Mouse (Mus musculus) intestine, embryonic 14.5 days (tissue): ENCODE results near the gene Eif5a. TPM values are rescaled to one million over a fixed set of nuclear protein-coding genes. Genes with fewer than 3 reads are reported as not detected.
A peak's percentile ranks its signal among the peaks of the same experiment; 100 is the strongest.

Experiments
- ATAC-seq: fragments of 200-750 bp; cut with Nextera tagmentation; replicated peaks from 2 replicates; pipeline ENCODE4 v1.8.0; 2017; ENCODE audit warnings: low read depth, moderate number of reproducible peaks, moderate TSS enrichment, moderate library complexity; ENCODE audit not compliant: low FRiP score, low TSS enrichment
- DNase-seq: peaks from one replicate; pipeline ENCODE4 v3.0.0-alpha.2; 2018; ENCODE audit warnings: low spot score
- H3K27ac ChIP-seq: fragments of 300-500 bp; sonication (generic); 2 replicates; pipeline ENCODE4 v1.5.1; 2014; ENCODE audit warnings: low read depth, mild to moderate bottlenecking, control low read depth
- H3K27me3 ChIP-seq: fragments of 300-500 bp; sonication (generic); replicated peaks from 2 replicates; pipeline ENCODE4 v1.6.1; 2014; ENCODE audit warnings: low read length, control low read depth; ENCODE audit not compliant: control insufficient read depth, insufficient read depth
- H3K36me3 ChIP-seq: fragments of 300-500 bp; sonication (generic); 2 replicates; pipeline ENCODE4 v1.6.1; 2014; ENCODE audit warnings: low read length, control low read depth; ENCODE audit not compliant: control insufficient read depth, insufficient read depth
- H3K4me1 ChIP-seq: fragments of 300-500 bp; sonication (generic); replicated peaks from 2 replicates; pipeline ENCODE4 v1.6.1; 2014; ENCODE audit warnings: low read length, control low read depth, mixed read lengths; ENCODE audit not compliant: control insufficient read depth, insufficient read depth
- H3K4me2 ChIP-seq: fragments of 300-500 bp; sonication (generic); 2 replicates; pipeline ENCODE4 v1.6.1; 2014; ENCODE audit warnings: low read length
- H3K4me3 ChIP-seq: fragments of 300-500 bp; sonication (generic); 2 replicates; pipeline ENCODE4 v1.5.1; 2014; ENCODE audit warnings: low read depth, low read length, control low read depth, mixed read lengths
- H3K9ac ChIP-seq: fragments of 300-500 bp; sonication (generic); 2 replicates; pipeline ENCODE4 v1.6.1; 2014; ENCODE audit warnings: mild to moderate bottlenecking, low read length
- H3K9me3 ChIP-seq: fragments of 300-500 bp; sonication (generic); 2 replicates; pipeline ENCODE4 v1.6.1; 2016; ENCODE audit warnings: low read length, control low read depth; ENCODE audit not compliant: control insufficient read depth
- WGBS: fragments of 180-500 bp; shearing (Covaris S2); extraction: QIAGEN DNeasy Blood & Tissue Kit; methylation state at CpG from one replicate; pipeline ENCODE4 v1.1.7; 2014; 5-methylcytosine and 5-hydroxymethylcytosine counted together
- polyA plus RNA-seq: library from polyadenylated mRNA; unstranded; fragments of >200 nt; fragmentation: Nextera tagmentation; extraction: Ambion mirVana; gene quantifications from 2 replicates; pipeline ENCODE4 v1.2.1, GENCODE M21; 2014

The Eif5a gene
- polyA plus RNA-seq, 1 experiment from 2014 or later, result 1,877 TPM

DNA sequence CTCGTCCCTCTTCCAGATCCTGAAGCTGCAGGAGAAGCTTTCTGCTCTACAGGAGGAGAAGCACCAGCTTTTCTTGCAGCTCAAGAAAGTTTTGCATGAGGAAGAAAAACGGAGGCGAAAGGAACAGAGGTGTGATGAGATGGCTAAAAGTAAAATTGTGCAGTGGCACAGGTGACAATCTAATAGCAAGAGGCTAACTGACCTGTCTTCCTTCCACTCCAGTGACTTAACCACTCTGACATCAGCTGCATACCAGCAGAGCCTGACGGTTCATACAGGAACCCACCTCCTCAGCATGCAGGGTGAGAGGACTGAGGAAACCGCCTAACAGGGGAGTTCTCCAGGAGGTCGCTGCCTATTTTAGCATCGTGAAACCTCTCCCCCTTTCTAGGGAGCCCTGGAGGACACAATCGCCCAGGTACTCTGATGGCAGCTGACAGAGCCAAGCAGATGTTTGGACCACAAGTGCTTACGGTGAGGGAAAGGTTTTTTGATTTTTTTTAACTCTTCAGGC, 6.8 kb downstream of the Eif5a start:
- Histone ChIP-seq H3K4me2 (peak overlapping the region; percentile 87), H3K27ac (no peak overlapping the region), H3K4me3 (peak overlapping the region; percentile 85), H3K36me3 (peaks cover 84% of the 10 kb centered on the region), H3K27me3 (no peaks in the 10 kb centered on the region), H3K9ac (peak overlapping the region; percentile 86; the same call in 1 of the 2 replicates), H3K4me1 (peaks cover 21% of the 10 kb centered on the region), H3K9me3 (no peaks in the 10 kb centered on the region)
- DNase-seq, result no peak
- ATAC-seq, result no peak
- 35% methylated on average over 9 of the region's 9 CpGs for whole genome bisulfite sequencing

GRCm38 (mm10) chr11:69914372-69914764, 7.4 kb downstream of the Eif5a start:
- Histone ChIP-seq H3K4me2 (peak overlapping the region; percentile 87), H3K4me3 (peak overlapping the region; percentile 85), H3K36me3 (peaks cover 88% of the 10 kb centered on the region), H3K4me1 (peaks cover 17% of the 10 kb centered on the region), H3K27ac (peak overlapping the region; percentile 84), H3K9ac (peak overlapping the region; percentile 86), H3K9me3 (no peaks in the 10 kb centered on the region), H3K27me3 (no peaks in the 10 kb centered on the region)
- no peak; the same call in 1 of the 2 replicates for ATAC-seq
- DNase-seq, result no peak
- 2% methylated on average over 17 of the region's 17 CpGs for WGBS

DNA sequence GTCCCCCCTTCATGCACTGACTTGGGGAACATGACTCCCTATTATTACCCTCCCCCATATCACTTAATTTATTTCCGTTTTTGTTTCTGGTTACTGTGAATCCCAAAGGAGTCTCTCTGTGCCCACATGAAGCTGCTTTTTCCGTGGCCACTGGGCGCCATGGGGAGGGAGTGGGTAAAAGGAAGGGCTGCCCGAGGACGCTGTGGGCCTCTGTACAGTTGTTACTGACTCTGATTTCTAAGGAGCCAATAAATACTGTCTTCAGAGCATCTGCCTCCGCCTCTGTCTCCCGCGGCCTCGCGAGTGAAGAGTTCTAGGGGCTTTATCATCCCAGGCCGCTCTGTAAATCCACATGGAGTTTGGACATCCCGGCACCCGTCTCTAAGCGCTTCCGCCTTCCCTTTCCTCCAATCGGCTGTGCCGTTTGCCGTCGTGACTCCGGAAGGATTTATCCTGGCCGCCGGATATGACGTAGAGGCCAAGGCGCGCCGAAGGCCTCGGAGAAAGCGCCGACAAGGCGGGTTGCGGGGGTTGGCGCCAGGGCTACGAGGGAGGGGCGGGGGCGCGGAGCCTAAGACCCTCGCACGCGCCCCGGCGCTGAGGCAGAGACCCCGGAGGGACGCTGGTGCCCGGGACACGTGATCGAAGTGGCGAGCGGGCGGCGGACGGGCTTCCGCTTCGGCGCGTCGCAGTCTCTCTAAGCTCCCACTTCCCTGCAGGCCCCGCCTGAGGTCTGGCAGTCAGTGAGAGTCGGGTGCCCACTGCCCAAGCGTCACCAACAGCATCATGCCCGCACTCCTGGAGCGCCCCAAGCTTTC, 8.0 kb downstream of the Eif5a start, which contains the start of gene Gps2:
Gps2 (plus strand) TSS at position 335 of the 818 bp plus-strand sequence.
- Histone ChIP-seq H3K9me3 (no peaks in the 10 kb centered on the region), H3K27me3 (no peaks in the 10 kb centered on the region), H3K9ac (peak within 1 kb of the TSS; percentile 86), H3K4me2 (peak within 1 kb of the TSS; percentile 87), H3K36me3 (peaks cover 88% of the 10 kb centered on the region), H3K4me3 (peak within 1 kb of the TSS; percentile 85), H3K27ac (peak within 1 kb of the TSS; percentile 84), H3K4me1 (peaks cover 12% of the 10 kb centered on the region)
- 2% methylated on average over 61 of the region's 61 CpGs for WGBS
- peak; percentile 90 for ATAC-seq
- DNase-seq, result peak; percentile 96

DNA sequence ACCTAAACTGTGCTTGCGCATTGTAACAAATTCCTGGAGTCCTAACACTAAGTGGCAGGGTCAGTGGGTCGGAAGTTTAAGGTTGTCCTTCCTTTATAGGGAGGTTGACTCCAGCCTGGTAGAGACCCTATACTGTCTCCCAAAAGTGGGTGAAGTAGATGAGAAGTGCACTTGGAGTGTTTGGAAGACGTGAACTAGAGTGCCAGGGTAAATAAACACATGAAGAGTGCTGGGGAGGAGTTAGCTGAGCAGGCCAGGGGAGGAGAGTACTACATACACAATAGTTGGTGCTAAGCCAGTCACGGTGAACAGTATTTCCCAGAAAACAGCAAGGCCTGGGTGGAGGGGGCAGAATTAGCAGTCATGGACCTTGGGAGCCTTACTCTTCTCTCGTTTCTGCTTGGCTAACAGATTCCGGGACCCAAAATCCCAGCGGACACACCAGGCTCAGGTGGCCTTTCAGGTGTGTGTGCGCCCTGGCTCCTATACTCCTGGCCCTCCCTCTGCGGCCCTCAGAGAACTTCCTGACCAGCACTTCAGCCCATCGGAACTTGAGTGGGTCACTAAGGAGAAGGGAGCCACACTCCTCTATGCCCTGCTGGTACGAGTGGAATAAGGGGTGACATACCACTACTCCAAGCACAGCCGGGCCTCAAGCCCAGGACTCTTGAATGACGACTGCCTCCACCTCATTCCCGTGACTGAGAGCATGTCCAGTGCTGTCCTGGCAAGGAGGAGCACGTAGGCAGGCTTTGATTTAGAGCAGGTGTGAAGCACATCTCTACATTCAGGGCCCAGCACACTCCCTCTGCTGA, 8.8 kb downstream of the Eif5a start:
- Histone ChIP-seq H3K9ac (no peak overlapping the region; the same call in 1 of the 2 replicates), H3K36me3 (peaks cover 88% of the 10 kb centered on the region), H3K9me3 (no peaks in the 10 kb centered on the region), H3K4me2 (peak overlapping the region; percentile 87), H3K4me1 (peaks cover 8% of the 10 kb centered on the region), H3K27ac (no peak overlapping the region), H3K4me3 (peak overlapping the region; percentile 85), H3K27me3 (no peaks in the 10 kb centered on the region)
- DNase-seq (no peak), ATAC-seq (no peak)
- 79% methylated on average over 15 of the region's 15 CpGs for WGBS

DNA sequence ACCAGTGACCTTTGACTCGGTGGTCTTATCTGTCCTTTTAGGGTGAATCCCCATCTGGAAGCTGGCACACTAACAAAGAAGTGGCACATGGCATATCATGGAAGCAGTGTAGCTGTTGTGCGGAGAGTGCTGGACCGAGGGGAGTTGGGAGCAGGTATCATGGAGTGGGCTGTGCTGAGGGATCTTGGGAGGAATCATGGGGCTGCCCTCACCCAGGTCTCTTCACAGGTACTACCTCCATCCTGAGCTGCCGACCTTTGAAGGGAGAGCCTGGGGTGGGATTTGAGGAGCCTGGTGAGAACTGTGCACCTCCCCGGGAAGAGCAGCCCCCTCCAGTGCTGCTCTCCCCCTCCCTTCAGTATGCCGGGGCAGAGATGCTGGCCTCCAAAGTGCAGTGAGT, 10.1 kb downstream of the Eif5a start:
- Histone ChIP-seq H3K9me3 (no peaks in the 10 kb centered on the region), H3K4me2 (no peak overlapping the region), H3K27me3 (no peaks in the 10 kb centered on the region), H3K4me3 (no peak overlapping the region), H3K36me3 (peaks cover 88% of the 10 kb centered on the region), H3K9ac (no peak overlapping the region), H3K27ac (no peak overlapping the region), H3K4me1 (peaks cover 8% of the 10 kb centered on the region)
- 90% methylated on average over 6 of the region's 6 CpGs for WGBS
- ATAC-seq, result no peak
- no peak for DNase-seq

DNA sequence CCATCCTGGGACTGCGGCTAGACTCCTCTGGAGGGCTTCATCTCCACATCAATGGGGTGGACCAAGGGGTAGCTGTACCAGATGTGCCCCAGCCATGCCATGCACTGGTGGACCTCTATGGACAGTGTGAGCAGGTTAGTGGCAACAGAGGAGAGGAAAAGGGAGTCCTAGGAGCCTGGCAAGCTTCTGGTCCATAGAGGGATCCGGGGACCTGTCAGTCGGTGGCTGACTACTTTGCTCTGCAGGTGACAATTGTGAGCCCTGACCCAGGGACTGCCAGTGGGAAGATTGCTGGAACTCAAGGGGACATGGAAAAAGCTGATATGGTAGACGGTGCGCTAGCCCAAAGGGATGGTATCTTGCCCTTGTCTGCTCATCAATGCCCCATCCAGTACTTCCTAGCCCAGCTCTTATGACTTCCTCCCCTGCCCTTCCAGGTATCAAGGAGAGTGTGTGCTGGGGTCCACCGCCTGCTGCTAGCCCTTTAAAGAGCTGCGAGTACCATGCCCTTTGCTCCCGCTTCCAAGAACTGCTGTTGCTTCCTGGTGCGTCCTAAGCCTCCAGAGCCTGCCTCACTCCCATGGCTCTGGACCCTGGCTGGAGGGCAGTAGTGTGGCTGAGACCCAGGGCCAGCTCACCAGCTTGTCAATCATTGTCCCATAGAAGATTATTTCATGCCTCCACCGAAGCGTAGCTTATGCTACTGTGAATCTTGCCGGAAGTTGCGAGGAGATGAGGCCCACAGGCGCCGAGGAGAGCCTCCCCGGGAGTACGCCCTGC, 10.8 kb downstream of the Eif5a start:
- DNase-seq (no peak), ATAC-seq (no peak)
- Histone ChIP-seq H3K4me1 (peaks cover 8% of the 10 kb centered on the region), H3K4me2 (no peak overlapping the region), H3K27me3 (no peaks in the 10 kb centered on the region), H3K4me3 (no peak overlapping the region), H3K36me3 (peaks cover 88% of the 10 kb centered on the region), H3K9me3 (no peaks in the 10 kb centered on the region), H3K9ac (no peak overlapping the region), H3K27ac (no peak overlapping the region)
- WGBS, result 90% methylated on average over 17 of the region's 17 CpGs

GRCm38 (mm10) chr11:69910177-69910576, 11.6 kb downstream of the Eif5a start:
- no peaks in the 10 kb centered on the region for H3K9me3 ChIP-seq
- no peak overlapping the region for H3K4me3 ChIP-seq
- DNase-seq, result no peak
- no peak for ATAC-seq
- H3K27ac ChIP-seq, result no peak overlapping the region
- H3K9ac ChIP-seq, result no peak overlapping the region
- H3K4me1 ChIP-seq, result peaks cover 7% of the 10 kb centered on the region
- H3K4me2 ChIP-seq, result no peak overlapping the region
- 94% methylated on average over 8 of the region's 8 CpGs for WGBS
- no peaks in the 10 kb centered on the region for H3K27me3 ChIP-seq
- peaks cover 88% of the 10 kb centered on the region for H3K36me3 ChIP-seq

GRCm38 (mm10) chr11:69909174-69909573, 12.6 kb downstream of the Eif5a start:
- DNase-seq (no peak), ATAC-seq (no peak)
- H3K36me3 ChIP-seq, result peaks cover 93% of the 10 kb centered on the region
- H3K9me3 ChIP-seq, result no peaks in the 10 kb centered on the region
- H3K27ac ChIP-seq, result no peak overlapping the region
- 86% methylated on average over 5 of the region's 5 CpGs for WGBS
- no peak overlapping the region for H3K4me3 ChIP-seq
- H3K27me3 ChIP-seq, result no peaks in the 10 kb centered on the region
- no peak overlapping the region for H3K4me2 ChIP-seq
- H3K4me1 ChIP-seq, result no peaks in the 10 kb centered on the region
- H3K9ac ChIP-seq, result no peak overlapping the region
